Mouse (Mus musculus): ENCODE measurements around the gene Ppp4r3b. TPM values are rescaled to one million over a fixed set of nuclear protein-coding genes. Genes with fewer than 3 reads are reported as not detected.

Gene Ppp4r3b
- polyA plus RNA-seq (2014; fragmentation: Nextera tagmentation; extraction: Ambion mirVana): 85.0 and 87.2 TPM in 2 replicates

DNA sequence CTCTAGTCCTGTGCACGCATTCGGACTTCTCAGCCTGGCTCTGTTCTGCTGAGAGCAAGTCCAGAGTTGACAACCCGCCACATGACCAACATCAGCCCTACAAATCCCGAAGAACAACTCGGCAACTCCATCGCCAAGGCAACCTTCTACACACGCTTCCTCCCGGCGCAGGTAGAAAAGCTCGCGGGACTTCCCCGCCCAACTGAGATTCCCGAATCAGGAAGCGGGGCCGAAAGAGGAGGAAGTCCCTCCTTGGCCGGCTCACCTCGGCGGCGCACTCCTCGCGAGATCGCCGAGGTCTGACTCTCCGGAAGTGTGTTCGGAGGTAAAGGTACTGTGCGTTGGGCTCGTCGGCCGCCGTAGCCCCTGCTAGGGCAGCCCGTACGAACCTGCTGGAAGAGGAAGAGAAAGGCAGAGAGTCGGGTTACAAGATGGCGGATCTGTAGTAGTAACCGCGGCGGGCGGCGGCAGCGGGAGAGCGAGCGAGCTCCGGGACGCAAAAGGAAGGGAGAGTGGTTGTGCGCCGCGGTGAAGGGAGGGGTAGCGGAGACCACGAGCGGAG, at the start of gene Ppp4r3b:
TSS of gene Ppp4r3b (plus strand) at position 328 of the 562 bp plus-strand sequence.
- DNase-seq (ENCODE audit: low spot score) (peak; percentile 98), ATAC-seq (ENCODE audit: insufficient number of reproducible peaks, low FRiP score, low TSS enrichment, low read depth) (peak; percentile 98)
- Histone ChIP-seq H3K27ac (replicated peaks; ENCODE audit: low read depth, low read length) (peak within 1 kb of the TSS; percentile 94), H3K4me3 (ENCODE audit: low read depth, low read length) (peak within 1 kb of the TSS; percentile 89), H3K4me2 (ENCODE audit: low read depth, severe bottlenecking) (peak within 1 kb of the TSS; percentile 80), H3K9me3 (ENCODE audit: control insufficient read depth, low read length) (no peaks in the 10 kb centered on the region), H3K4me1 (ENCODE audit: control insufficient read depth, insufficient read depth, low read length) (peaks cover 5% of the 10 kb centered on the region; the same call in 1 of the 2 replicates), H3K27me3 (ENCODE audit: control insufficient read depth, insufficient read depth, low read length) (no peaks in the 10 kb centered on the region), H3K9ac (ENCODE audit: low read length) (peak within 1 kb of the TSS; percentile 99), H3K36me3 (ENCODE audit: control insufficient read depth, insufficient read depth, low read length) (no peaks in the 10 kb centered on the region)
- under 1% methylated on average over 50 of the region's 50 CpGs for WGBS

DNA sequence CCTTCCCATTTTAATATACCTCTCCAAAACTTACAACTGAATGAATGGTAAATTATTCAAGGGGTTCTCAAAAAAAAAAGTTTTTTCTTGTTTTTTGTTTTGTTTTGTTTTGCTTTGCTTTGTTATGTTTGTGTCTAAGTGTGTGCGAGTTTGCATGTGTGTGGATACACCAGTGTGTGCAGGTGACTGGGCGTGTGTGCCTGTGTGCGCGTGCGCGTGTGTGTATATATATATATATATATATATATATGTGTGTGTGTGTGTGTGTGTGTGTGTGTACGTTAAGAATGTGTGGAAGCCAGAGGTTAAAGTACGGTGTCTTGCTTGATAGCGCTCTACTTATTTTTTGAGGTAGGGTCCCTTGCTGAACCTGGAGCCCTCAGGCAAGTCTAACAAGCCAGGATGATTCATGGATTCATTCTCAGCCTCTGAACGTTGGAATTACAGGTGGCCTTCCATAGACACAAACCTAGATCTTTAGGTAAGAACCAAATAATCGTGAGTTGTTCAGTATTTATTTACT, 42.8 kb upstream of the Ppp4r3b start:
- DNase-seq (ENCODE audit: low spot score) (peak; percentile 23), ATAC-seq (ENCODE audit: insufficient number of reproducible peaks, low FRiP score, low TSS enrichment, low read depth) (peak; percentile 52)
- H3K9me3 ChIP-seq (ENCODE audit: control insufficient read depth, low read length): no peaks in the 10 kb centered on the region
- H3K4me1 ChIP-seq (ENCODE audit: control insufficient read depth, insufficient read depth, low read length): no peaks in the 10 kb centered on the region
- H3K27me3 ChIP-seq (ENCODE audit: control insufficient read depth, insufficient read depth, low read length): no peaks in the 10 kb centered on the region
- WGBS: 70% methylated on average over 11 of the region's 11 CpGs
- peak overlapping the region; percentile 71 for H3K4me3 ChIP-seq (ENCODE audit: low read depth, low read length)
- H3K36me3 ChIP-seq (ENCODE audit: control insufficient read depth, insufficient read depth, low read length): peaks cover 4% of the 10 kb centered on the region; the same call in 1 of the 2 replicates
- peak overlapping the region; percentile 57 for H3K4me2 ChIP-seq (ENCODE audit: low read depth, severe bottlenecking)
- H3K27ac ChIP-seq (replicated peaks; ENCODE audit: low read depth, low read length): no peak overlapping the region
- H3K9ac ChIP-seq (ENCODE audit: low read length): peak overlapping the region; percentile 85; the same call in 1 of the 2 replicates

DNA sequence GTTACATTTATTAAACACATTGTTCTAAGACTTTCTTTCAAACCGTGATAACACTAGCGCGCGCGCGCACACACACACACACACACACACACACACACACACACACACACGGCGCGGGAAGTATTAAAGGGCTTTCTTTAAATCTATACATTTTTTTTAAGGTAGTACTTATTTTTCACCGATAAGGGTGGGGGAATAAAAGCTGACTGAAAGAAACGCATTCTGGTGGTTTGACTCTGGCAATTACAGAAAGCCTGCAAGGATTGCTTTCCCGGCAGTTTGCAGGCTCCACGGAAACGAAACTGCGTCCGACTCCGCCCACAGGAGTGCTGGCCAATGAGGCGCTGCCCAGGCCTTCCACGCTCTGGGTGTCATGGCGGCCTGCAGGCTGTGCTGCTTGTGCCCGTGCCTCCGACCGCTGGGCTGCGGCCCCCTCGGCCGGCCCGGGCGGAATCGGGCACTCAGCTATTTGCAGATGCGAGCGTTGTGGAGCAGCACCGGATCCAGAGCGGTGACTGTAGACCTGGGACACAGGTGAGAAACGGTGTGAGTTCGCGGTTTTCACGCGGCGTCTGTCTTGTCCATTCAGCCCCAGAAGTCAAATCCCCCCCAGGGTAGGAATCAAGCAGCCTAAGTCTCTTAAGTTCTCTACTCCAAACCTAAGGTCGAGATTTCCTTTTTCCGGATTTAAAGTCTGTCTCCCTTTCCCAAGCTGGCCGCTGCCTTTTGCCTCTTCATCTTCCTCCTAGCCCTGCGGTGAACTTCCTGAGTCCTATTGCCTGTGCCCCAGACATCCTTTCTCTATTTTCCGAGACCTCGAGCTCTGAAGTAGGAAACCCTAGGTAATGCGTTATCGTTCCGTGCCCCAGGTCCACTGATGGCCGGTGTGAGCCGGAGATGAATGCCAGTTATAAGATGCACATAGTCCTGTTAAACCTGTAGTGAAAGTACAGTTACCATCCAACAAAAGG, 42.0 kb upstream of the Ppp4r3b start, which contains the start of gene Pnpt1:
TSS of gene Pnpt1 (plus strand) at position 360 of the 971 bp plus-strand sequence.
- ATAC-seq (ENCODE audit: insufficient number of reproducible peaks, low FRiP score, low TSS enrichment, low read depth): peak; percentile 100
- 9% methylated on average over 50 of the region's 50 CpGs for WGBS
- H3K4me2 ChIP-seq (ENCODE audit: low read depth, severe bottlenecking): peak within 1 kb of the TSS; percentile 57
- DNase-seq (ENCODE audit: low spot score): peak; percentile 93
- peaks cover 4% of the 10 kb centered on the region; the same call in 1 of the 2 replicates for H3K36me3 ChIP-seq (ENCODE audit: control insufficient read depth, insufficient read depth, low read length)
- peak within 1 kb of the TSS; percentile 71 for H3K4me3 ChIP-seq (ENCODE audit: low read depth, low read length)
- H3K4me1 ChIP-seq (ENCODE audit: control insufficient read depth, insufficient read depth, low read length): no peaks in the 10 kb centered on the region
- H3K27ac ChIP-seq (replicated peaks; ENCODE audit: low read depth, low read length): no peak within 1 kb of the TSS
- H3K9ac ChIP-seq (ENCODE audit: low read length): peak within 1 kb of the TSS; percentile 85
- H3K9me3 ChIP-seq (ENCODE audit: control insufficient read depth, low read length): no peaks in the 10 kb centered on the region
- no peaks in the 10 kb centered on the region for H3K27me3 ChIP-seq (ENCODE audit: control insufficient read depth, insufficient read depth, low read length)

DNA sequence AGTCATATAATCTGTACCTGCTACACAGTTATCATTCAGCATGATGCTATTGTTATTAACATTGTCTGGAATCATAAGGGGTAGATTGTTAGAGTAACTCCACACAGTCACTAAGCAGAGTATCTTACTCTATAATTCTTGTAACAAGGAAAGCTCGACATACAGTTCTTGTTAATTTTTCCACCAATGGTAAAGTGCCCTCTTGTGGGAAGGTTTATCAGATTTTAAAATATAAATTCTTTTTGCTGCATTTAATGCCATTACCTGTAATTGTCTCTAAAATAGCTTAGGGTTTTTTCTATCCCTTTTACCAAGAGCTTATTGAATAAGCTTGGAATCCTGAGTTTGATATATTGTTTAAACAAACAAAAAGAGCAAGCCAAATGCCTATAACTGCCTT, 32.0 kb upstream of the Ppp4r3b start:
- Histone ChIP-seq H3K27ac (replicated peaks; ENCODE audit: low read depth, low read length) (no peak overlapping the region), H3K9me3 (ENCODE audit: control insufficient read depth, low read length) (no peaks in the 10 kb centered on the region), H3K9ac (ENCODE audit: low read length) (no peak overlapping the region), H3K36me3 (ENCODE audit: control insufficient read depth, insufficient read depth, low read length) (0 out of 2 replicates have a peak, but pooled peaks cover 3% of the 10 kb centered on the region), H3K4me3 (ENCODE audit: low read depth, low read length) (no peak overlapping the region), H3K27me3 (ENCODE audit: control insufficient read depth, insufficient read depth, low read length) (no peaks in the 10 kb centered on the region), H3K4me1 (ENCODE audit: control insufficient read depth, insufficient read depth, low read length) (no peaks in the 10 kb centered on the region), H3K4me2 (ENCODE audit: low read depth, severe bottlenecking) (no peak overlapping the region)
- ATAC-seq (ENCODE audit: insufficient number of reproducible peaks, low FRiP score, low TSS enrichment, low read depth): no peak
- 88% methylated on average over 1 of the region's 1 CpGs for WGBS
- DNase-seq (ENCODE audit: low spot score): no peak

DNA sequence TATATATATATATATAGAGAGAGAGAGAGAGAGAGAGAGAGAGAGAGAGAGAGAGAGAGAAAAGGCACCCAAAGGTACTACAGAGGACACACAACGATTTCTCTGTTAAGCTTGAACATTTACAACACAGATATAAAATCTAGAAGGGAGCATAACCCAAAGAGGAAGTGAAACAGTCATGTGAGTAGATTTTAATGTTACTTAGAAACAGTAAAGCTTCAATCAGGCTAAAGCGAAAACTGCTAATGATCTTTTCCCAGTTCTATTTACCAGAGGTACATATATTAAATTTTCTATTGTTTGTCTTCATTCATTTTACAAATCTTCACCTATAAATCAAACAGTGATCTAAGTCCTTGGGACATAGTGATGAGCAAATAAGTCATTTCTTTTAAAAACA, 23.8 kb upstream of the Ppp4r3b start:
- H3K36me3 ChIP-seq (ENCODE audit: control insufficient read depth, insufficient read depth, low read length): no peaks in the 10 kb centered on the region

DNA sequence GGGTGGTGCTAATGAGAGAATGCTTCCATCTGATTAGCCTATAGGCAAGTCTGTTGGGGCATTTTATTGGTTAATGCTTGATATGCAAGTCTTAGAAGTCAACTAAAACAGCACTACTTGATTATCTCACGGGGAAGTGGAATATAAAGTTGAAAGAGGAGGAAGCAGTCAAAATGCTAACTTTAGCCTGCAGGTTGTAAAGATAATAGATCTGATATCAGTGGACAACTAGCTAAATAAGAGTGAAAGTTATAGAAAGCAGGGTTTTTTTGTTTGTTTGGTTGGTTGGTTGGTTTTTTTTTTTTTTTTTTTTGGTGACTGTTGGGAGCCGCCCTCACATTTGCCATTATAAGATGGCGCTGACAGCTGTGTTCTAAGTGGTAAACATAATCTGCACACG, 9.1 kb upstream of the Ppp4r3b start:
- no peaks in the 10 kb centered on the region for H3K27me3 ChIP-seq (ENCODE audit: control insufficient read depth, insufficient read depth, low read length)
- 95% methylated on average over 4 of the region's 4 CpGs for WGBS
- no peak overlapping the region for H3K4me3 ChIP-seq (ENCODE audit: low read depth, low read length)
- H3K4me1 ChIP-seq (ENCODE audit: control insufficient read depth, insufficient read depth, low read length): no peaks in the 10 kb centered on the region
- no peaks in the 10 kb centered on the region for H3K9me3 ChIP-seq (ENCODE audit: control insufficient read depth, low read length)
- H3K27ac ChIP-seq (replicated peaks; ENCODE audit: low read depth, low read length): no peak overlapping the region
- no peak for DNase-seq (ENCODE audit: low spot score)
- H3K9ac ChIP-seq (ENCODE audit: low read length): no peak overlapping the region
- H3K4me2 ChIP-seq (ENCODE audit: low read depth, severe bottlenecking): no peak overlapping the region
- H3K36me3 ChIP-seq (ENCODE audit: control insufficient read depth, insufficient read depth, low read length): no peaks in the 10 kb centered on the region
- ATAC-seq (ENCODE audit: insufficient number of reproducible peaks, low FRiP score, low TSS enrichment, low read depth): no peak

More for the DNA sequence above, 23.8 kb upstream of the Ppp4r3b start:
- ATAC-seq (ENCODE audit: insufficient number of reproducible peaks, low FRiP score, low TSS enrichment, low read depth): no peak
- H3K27me3 ChIP-seq (ENCODE audit: control insufficient read depth, insufficient read depth, low read length): no peaks in the 10 kb centered on the region
- WGBS: 94% methylated on average over 2 of the region's 2 CpGs
- H3K9ac ChIP-seq (ENCODE audit: low read length): no peak overlapping the region
- H3K4me2 ChIP-seq (ENCODE audit: low read depth, severe bottlenecking): no peak overlapping the region
- no peak overlapping the region for H3K4me3 ChIP-seq (ENCODE audit: low read depth, low read length)
- no peaks in the 10 kb centered on the region for H3K4me1 ChIP-seq (ENCODE audit: control insufficient read depth, insufficient read depth, low read length)
- DNase-seq (ENCODE audit: low spot score): no peak
- no peak overlapping the region for H3K27ac ChIP-seq (replicated peaks; ENCODE audit: low read depth, low read length)
- no peaks in the 10 kb centered on the region for H3K9me3 ChIP-seq (ENCODE audit: control insufficient read depth, low read length)

DNA sequence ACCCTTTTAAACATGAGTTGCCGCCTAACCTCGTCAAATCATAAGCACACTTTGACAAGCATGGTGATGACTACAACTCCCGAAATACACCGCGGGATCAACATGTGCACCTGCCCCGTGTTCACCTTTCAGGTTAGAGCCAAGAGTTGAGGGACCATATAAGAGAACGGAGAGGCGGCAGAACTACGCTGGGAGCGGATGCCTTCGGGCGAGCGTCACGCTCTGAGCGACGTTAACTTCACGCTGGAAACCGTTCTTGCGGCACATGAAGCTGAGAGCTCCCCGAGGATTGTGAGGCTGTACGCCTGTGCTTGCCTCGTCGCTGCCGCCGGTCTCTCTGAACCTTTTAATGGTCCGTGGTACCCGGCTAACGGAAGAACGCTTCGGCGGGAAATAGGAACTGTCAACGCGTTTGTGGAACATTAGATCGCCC, 715 bp upstream of the Ppp4r3b start:
- Histone ChIP-seq H3K36me3 (ENCODE audit: control insufficient read depth, insufficient read depth, low read length) (no peaks in the 10 kb centered on the region), H3K4me2 (ENCODE audit: low read depth, severe bottlenecking) (peak overlapping the region; percentile 80), H3K27me3 (ENCODE audit: control insufficient read depth, insufficient read depth, low read length) (no peaks in the 10 kb centered on the region), H3K4me1 (ENCODE audit: control insufficient read depth, insufficient read depth, low read length) (peaks cover 5% of the 10 kb centered on the region; the same call in 1 of the 2 replicates), H3K9ac (ENCODE audit: low read length) (peak overlapping the region; percentile 99), H3K9me3 (ENCODE audit: control insufficient read depth, low read length) (no peaks in the 10 kb centered on the region), H3K27ac (replicated peaks; ENCODE audit: low read depth, low read length) (0 out of 2 replicates have a peak overlapping the region, but pooled peaks have one; percentile 45), H3K4me3 (ENCODE audit: low read depth, low read length) (peak overlapping the region; percentile 89)
- WGBS: under 1% methylated on average over 34 of the region's 34 CpGs
- DNase-seq (ENCODE audit: low spot score): peak; percentile 57
- ATAC-seq (ENCODE audit: insufficient number of reproducible peaks, low FRiP score, low TSS enrichment, low read depth): peak; percentile 27; the same call in 1 of the 2 replicates

DNA sequence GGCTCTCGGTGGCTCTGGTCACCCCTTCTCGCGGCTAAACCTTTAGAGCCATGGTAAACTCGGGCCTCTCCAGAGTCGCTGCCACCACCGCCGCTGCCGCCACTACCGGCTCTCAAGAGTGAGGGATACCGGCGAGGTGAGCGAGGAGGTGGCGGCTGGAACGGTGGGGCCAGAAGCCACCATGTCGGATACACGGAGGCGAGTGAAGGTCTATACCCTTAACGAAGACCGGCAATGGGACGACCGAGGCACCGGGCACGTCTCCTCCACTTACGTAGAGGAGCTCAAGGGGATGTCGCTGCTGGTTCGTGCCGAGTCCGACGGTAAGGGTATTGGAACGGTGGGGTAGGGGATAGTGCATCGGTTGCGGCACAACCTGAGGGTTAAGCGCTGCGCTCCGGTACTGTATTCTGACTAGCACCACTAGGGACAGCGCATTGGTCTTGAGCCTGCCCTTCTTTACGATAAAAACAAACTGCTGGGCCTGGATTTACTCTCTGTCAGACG, 488 bp downstream of the Ppp4r3b start:
- peak overlapping the region; percentile 89 for H3K4me3 ChIP-seq (ENCODE audit: low read depth, low read length)
- peaks cover 5% of the 10 kb centered on the region; the same call in 1 of the 2 replicates for H3K4me1 ChIP-seq (ENCODE audit: control insufficient read depth, insufficient read depth, low read length)
- H3K9me3 ChIP-seq (ENCODE audit: control insufficient read depth, low read length): no peaks in the 10 kb centered on the region
- no peaks in the 10 kb centered on the region for H3K36me3 ChIP-seq (ENCODE audit: control insufficient read depth, insufficient read depth, low read length)
- DNase-seq (ENCODE audit: low spot score) (peak; percentile 80), ATAC-seq (ENCODE audit: insufficient number of reproducible peaks, low FRiP score, low TSS enrichment, low read depth) (peak; percentile 76)
- peak overlapping the region; percentile 99 for H3K9ac ChIP-seq (ENCODE audit: low read length)
- peak overlapping the region; percentile 94 for H3K27ac ChIP-seq (replicated peaks; ENCODE audit: low read depth, low read length)
- WGBS: 0% methylated on average over 38 of the region's 38 CpGs
- no peaks in the 10 kb centered on the region for H3K27me3 ChIP-seq (ENCODE audit: control insufficient read depth, insufficient read depth, low read length)
- peak overlapping the region; percentile 55; the same call in 1 of the 2 replicates for H3K4me2 ChIP-seq (ENCODE audit: low read depth, severe bottlenecking)

Measured in limb, embryonic 11.5 days (tissue).